Mouse (Mus musculus): Measurements from ENCODE around the gene Mast4. TPM values are rescaled to one million over a fixed set of nuclear protein-coding genes. Genes with fewer than 3 reads are reported as not detected.
A peak's percentile ranks its signal among the peaks of the same experiment; 100 is the strongest.

The Mast4 gene
- total RNA-seq, 2 experiments from 2014 or later = 66.7 to 68.9 TPM

DNA sequence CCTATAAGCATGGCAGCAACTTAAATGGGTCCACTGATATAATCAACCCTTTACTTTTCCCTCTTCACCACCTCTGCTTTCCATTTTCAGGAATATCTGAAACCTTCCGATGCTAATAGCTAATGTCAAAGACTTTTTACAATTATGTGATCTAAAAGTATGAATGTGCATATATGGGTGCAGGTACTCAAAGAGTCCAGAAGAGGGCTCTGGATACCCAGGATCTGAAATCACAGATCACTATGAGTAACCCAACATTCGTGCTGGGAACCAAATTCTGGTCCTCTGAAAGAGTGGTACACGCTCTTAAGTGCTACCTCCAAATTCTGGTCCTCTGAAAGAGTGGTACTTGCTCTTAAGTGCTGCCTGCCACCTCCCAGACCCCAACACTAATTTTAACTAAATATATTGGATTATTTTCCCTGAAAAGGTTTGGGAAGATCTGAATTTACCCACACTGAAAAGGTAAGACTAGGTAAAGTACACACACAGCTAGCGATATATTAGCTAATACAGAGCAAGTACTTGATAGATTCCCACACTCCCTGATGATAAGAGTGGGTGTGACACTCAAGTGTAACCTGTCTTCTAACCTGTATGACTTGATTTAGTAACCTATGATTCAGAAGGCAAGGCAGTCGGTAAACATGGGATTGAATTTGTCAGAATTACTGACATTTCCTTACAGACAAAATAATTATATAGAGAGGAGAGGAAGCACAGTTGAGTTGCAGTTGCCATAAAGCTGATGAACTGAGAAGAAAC, 424.5 kb downstream of the Mast4 start:
- no peak for DNase-seq (ENCODE audit: low spot score in 2 of 2)
- H3K4me3 ChIP-seq = no peak overlapping the region
- H3K27ac ChIP-seq = no peak overlapping the region
- TF ChIP-seq CTCF (conservative IDR thresholded peaks at IDR 0.05) = peak; percentile 60

DNA sequence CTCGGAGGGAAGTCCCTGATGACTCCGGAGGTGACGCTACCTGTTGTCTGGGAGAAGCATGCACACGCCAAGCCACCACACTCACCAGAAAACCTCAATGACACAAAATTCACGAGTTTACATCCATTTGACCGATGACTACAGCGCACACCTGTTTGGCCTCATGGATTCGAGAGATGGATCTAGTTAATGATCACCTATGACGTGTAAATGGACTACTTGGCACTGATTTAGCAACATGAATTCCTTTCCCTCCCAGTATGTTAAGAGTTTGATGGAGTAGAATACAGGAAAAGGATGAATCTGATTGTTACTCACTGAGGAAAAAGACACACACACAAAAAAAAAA, 427.7 kb downstream of the Mast4 start:
- TF ChIP-seq CTCF (conservative IDR thresholded peaks at IDR 0.05) = no peak
- H3K27ac ChIP-seq = peak overlapping the region; percentile 89
- DNase-seq (ENCODE audit: low spot score in 2 of 2) = no peak
- H3K4me3 ChIP-seq = peak overlapping the region; percentile 55

DNA sequence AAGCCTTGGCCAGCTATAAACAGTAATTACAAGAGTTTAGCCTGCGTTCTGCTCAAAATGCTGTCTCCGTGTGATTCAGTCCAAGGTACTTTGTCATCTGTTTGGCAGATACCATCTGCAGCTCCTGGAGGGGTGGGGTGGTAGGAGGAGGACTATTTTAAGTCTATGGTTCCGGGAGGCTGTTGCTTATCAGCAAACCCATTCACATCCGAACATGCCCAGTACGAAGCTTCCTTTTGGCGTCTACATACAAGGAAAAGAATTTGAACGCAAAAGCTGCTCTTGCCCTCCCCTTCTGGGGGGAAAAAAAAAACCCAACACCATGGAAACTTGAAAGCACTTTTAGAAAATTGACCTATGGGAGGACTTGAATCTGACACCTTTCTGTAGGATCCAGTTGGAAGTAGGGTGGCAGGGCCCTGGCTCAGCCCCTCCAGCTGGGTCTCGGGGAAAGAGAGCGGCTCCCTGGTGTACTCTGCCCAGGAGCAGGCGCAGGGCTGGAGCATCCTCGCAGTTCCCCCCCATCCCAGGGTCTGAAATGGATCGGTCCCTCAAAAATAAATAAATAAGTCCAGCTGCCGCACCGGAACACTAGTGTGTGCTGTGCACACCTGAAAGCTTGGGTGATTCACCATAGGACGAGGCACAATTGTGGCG, 428.2 kb downstream of the Mast4 start:
- H3K4me3 ChIP-seq = peak overlapping the region; percentile 55
- peak; percentile 82 to 90 for DNase-seq (ENCODE audit: low spot score in 2 of 2)
- TF ChIP-seq CTCF (conservative IDR thresholded peaks at IDR 0.05) = no peak; the same call in 1 of the 2 replicates
- peak overlapping the region; percentile 89 for H3K27ac ChIP-seq

DNA sequence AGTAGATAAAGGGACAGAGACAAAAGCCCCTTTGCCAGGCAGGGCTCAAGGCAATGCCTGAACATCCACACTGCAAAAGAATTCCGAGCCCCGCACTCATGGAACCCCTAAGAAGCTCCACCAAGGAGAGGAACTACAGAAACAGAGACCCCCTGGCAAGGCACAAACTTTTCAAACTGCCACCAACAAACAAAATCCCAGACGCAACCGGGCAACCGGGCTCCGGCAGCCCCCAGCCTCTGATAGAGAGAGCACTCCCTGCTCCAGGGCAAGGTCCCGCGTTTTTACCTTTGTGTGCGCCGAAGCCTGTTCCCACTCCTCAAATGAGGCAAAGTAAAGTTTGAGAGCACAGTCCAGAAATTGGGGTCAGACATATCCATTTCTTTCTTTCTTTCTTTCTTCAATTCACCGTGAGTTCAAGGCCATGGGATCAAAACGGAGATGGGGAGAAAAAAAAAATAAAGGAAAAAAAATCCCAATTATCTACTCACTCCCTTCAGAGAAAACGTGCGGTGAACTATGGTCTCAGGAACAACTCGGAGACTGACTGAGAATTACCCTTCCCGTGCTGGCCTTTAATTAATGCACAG, 428.8 kb downstream of the Mast4 start:
- TF ChIP-seq CTCF (conservative IDR thresholded peaks at IDR 0.05) = no peak
- H3K4me3 ChIP-seq = peak overlapping the region; percentile 55
- DNase-seq (ENCODE audit: low spot score in 2 of 2) = no peak

DNA sequence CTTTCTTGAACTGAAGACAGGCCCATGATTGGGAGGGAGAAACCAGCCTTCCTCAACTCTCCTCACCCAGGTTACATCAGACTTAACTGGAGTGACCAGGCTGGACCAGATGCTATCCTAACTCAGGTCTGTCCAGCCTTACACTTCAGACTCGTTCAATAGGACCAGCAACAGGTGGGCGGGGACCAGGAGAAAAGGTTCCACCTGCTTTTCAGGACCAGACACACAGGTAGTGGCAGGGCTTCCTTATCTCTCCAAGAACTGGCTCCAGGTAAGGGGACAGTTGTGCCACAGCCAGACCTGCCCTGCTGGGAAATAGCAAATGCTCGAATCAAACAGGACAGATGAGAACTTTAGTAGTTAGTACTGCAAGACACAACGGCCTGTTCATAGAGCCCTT, 430.6 kb downstream of the Mast4 start:
- no peak overlapping the region for H3K27ac ChIP-seq
- H3K4me3 ChIP-seq = peak overlapping the region; percentile 55; the same call in 1 of the 2 replicates
- TF ChIP-seq CTCF (conservative IDR thresholded peaks at IDR 0.05) = no peak
- DNase-seq (ENCODE audit: low spot score in 2 of 2) = no peak

More for the DNA sequence above, 428.8 kb downstream of the Mast4 start:
- peak overlapping the region; percentile 89 for H3K27ac ChIP-seq

DNA sequence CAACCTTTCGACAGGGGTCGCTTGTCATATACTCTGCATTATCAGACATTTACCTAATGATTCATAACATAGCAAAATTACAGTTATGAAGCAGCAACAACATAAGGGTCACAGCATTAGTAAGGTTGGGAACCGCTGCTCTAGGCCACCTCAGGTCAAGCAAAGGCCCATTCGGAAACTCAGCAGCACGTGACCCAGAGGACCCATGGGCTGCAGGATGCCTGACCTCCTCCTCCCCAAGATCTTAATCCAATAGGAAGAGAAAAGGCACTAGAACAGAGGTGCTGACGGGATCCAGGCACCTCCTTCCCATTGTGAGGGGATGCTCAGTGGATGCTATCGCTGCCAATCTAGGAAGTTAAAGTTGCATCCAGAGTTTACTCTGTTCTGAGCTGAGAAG, 432.2 kb downstream of the Mast4 start:
- no peak for DNase-seq (ENCODE audit: low spot score in 2 of 2)
- no peak for TF ChIP-seq CTCF (conservative IDR thresholded peaks at IDR 0.05)

DNA sequence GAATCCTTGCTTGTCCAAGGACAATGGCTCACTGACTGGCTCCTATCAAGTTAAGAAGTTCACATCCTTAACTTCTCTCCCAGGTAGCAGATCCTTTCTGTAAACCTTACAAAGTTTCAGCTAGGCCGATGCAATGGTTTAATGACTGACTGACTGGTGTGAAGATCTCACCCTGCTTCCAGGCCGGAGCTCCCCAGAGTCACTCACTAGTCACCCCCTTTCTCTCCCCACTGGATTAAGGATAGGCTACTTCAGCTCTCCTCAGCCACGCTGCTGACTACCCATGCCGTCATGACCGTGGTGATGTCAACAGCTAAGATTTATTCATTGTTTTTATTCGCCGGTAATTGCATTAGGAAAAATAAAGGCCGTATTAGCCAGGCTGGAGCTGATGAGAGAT, 433.8 kb downstream of the Mast4 start:
- Histone ChIP-seq H3K4me3 (no peak overlapping the region), H3K27ac (no peak overlapping the region)
- no peak for TF ChIP-seq CTCF (conservative IDR thresholded peaks at IDR 0.05)
- DNase-seq (ENCODE audit: low spot score in 2 of 2) = no peak

More for the DNA sequence above, 432.2 kb downstream of the Mast4 start:
- Histone ChIP-seq H3K27ac (no peak overlapping the region), H3K4me3 (no peak overlapping the region)

DNA sequence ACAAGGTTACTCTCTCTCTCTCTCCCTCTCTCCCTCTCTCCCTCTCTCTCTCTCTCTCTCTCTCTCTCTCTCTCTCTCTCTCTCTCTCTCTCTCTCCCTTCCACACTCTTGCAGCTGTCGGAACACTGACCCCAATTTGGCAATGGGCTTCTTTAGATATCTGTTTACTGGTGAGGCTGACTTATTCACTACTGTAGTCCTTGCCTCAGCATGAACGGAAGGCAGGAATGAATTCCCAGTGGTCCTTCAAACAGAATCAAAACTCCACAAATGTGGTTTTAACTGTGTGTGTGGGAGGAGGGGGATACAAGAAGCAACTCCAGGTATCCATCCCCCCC, 434.2 kb downstream of the Mast4 start:
- H3K4me3 ChIP-seq = no peak overlapping the region
- TF ChIP-seq CTCF (conservative IDR thresholded peaks at IDR 0.05) = no peak
- DNase-seq (ENCODE audit: low spot score in 2 of 2) = no peak
- no peak overlapping the region for H3K27ac ChIP-seq

DNA sequence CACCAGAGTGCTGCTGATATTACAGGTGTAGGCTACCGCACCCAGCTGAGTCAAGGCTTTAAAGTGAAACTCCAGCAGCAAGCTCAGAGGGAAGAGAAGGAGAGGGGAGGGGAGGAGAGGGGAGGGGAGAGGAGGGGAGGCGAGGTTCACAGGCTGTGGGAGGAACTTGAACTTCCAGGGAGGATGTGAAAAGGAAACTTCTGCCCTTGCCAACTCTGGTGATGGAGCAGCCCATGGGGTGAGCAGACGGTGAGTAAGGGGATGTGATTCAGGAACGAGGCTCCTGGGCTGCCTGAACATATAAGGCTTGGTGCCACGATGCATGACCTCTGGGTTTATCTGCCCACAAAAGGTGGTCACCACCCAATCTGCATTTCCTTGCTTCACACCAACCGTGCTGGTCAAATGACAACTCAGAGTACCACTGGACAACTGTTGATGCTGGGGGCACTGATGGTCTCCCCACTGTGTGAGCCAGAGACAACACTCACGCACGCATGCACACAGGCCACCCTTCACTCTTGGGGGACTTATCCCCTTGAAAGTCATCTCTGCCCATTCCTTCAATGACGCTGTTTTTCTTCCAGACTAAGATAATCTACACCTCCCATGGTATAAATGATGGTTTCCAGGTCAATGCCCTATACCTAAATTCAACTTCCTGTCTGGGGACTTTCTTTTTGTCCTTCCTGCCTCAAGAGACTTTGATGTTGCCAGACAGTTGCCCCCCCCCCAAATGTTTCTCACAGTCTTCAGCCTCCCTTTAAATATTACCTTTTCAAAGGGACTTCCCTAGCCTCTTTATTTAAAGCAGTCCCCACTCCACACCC, 434.8 kb downstream of the Mast4 start:
- no peak for DNase-seq (ENCODE audit: low spot score in 2 of 2)
- peak overlapping the region; percentile 68; the same call in 1 of the 2 replicates for H3K27ac ChIP-seq
- H3K4me3 ChIP-seq = no peak overlapping the region
- TF ChIP-seq CTCF (conservative IDR thresholded peaks at IDR 0.05) = no peak

DNA sequence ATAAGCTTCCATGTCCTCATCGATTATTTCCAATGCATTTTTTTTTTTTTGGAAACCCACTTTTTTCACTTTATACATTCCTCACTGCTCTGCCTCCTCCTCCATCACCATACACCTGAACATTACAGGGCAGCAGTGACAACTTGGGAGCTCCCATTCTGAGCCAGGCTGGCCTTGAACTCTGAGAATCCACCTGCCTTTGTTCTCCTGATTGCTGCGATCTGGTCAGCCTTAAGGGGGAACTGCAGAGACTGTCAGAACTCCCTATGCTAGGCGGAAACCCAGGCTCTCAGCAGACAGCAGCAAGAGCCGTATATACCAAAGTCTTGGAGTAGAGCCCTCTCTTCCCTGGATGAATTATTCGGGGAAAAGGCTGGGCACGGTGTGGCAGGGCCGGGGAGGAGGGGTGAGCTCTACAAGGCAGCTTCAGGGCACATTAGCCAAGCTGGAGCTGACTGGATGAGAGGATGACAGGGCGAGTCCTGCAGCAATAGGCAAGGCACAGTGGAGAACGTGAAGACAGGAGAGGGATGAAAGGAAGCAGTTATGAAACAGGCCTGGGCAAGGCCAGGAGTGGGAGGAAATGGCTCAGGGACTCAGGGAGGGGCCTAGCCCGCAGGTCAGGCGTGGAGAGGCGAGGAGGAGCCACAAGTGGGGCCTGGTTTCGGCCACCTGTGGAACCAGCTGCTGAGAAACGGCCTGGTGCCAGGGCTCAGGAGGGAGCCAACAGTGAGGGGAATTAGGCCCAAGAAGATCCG, 435.7 kb downstream of the Mast4 start:
- no peak overlapping the region for H3K4me3 ChIP-seq
- no peak for TF ChIP-seq CTCF (conservative IDR thresholded peaks at IDR 0.05)
- no peak for DNase-seq (ENCODE audit: low spot score in 2 of 2)
- H3K27ac ChIP-seq = peak overlapping the region; percentile 68; the same call in 1 of the 2 replicates

DNA sequence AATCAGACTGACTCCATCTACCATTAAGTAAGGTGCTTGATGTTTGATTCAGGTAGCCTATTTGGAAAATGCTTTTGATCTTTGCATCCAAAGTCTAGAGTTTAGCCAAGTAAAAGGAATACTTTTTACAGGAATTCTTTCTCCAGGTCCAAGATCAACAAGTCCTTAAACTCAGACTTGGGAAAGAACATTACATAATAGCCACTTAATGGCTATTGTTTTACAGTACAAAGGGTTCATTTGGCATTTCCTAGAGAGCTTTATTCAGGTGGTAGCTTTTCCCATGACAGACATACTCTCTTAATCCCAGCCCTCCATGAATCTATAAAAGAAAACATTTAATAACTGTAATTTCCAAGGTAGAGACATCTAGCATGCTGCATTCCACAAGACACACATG, 438.0 kb downstream of the Mast4 start:
- TF ChIP-seq CTCF (conservative IDR thresholded peaks at IDR 0.05) = no peak
- Histone ChIP-seq H3K4me3 (no peak overlapping the region), H3K27ac (peak overlapping the region; percentile 64; the same call in 1 of the 2 replicates)
- no peak for DNase-seq (ENCODE audit: low spot score in 2 of 2)

DNA sequence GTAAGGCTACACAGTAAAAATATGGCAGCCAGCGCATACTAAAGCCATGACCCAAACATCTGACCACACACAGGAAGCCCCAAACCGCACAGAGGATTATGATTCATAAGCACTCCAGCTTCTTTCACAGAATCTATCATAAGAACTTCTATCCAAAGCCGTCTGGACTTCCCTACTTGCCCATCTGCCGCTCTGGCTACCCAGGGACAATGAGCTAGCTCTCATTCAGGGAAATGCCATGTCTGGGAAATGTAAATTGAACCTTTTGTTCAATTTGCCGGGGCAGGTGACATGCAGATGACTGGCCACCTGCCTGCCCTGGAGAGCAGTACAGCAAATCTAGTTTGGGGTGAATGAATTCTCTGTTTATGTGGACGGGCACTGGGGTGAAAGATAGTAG, 438.4 kb downstream of the Mast4 start:
- peak overlapping the region; percentile 64; the same call in 1 of the 2 replicates for H3K27ac ChIP-seq
- no peak overlapping the region for H3K4me3 ChIP-seq
- 0 out of 2 replicates have a peak, but pooled peaks have one; percentile 7 for TF ChIP-seq CTCF (conservative IDR thresholded peaks at IDR 0.05)
- DNase-seq (ENCODE audit: low spot score in 2 of 2) = no peak

Data from layer of hippocampus, adult 2 months (tissue).